Mouse (Mus musculus): ENCODE results near the gene Enpp5. TPM values are rescaled to one million over a fixed set of nuclear protein-coding genes. Genes with fewer than 3 reads are reported as not detected.

Gene Enpp5
- total RNA-seq (2023), result under 1 TPM in 1 of 2 experiments, not detected in 1; 0.29 TPM

GRCm38 (mm10) chr17:44078631-44079350 lies at the start of gene Enpp5:
TSS of gene Enpp5 (plus strand) at chr17:44078813.

GRCm38 (mm10) chr17:44105287-44106138 lies 26.9 kb downstream of the Enpp5 start, which contains the start of gene Enpp4:
TSS of gene Enpp4 (minus strand) at chr17:44105809.

Other genes with a start within 250 kb of the Enpp5 start
- gene Enpp4, start 27.0 kb downstream of the Enpp5 start, total RNA-seq (2023), result 1 to 10 TPM in 1 of 2 experiments, under 1 TPM in 1; 0.89 to 1.9 TPM
- not detected for gene Clic5, start 109.8 kb downstream of the Enpp5 start, total RNA-seq (2023)